Mouse (Mus musculus): ENCODE results near the gene Greb1. TPM values are rescaled to one million over a fixed set of nuclear protein-coding genes. Genes with fewer than 3 reads are reported as not detected.

Gene Greb1
- polyA plus RNA-seq, 1 experiment: 3.1 TPM

GRCm38 (mm10) chr12:16803956-16804430 lies 3.3 kb upstream of the Greb1 start:
- Histone ChIP-seq H3K27ac (ENCODE audit: control insufficient read depth, insufficient read depth, low read depth, low read length) (no peak overlapping the region), H3K4me1 (ENCODE audit: control insufficient read depth, insufficient read depth, low read length) (peaks cover 2% of the 10 kb centered on the region; the same call in 1 of the 2 replicates), H3K27me3 (ENCODE audit: control insufficient read depth, insufficient read depth, low read length) (no peaks in the 10 kb centered on the region), H3K36me3 (ENCODE audit: control insufficient read depth, insufficient read depth, low read length) (no peaks in the 10 kb centered on the region), H3K4me3 (ENCODE audit: control insufficient read depth, low read depth, low read length) (no peak overlapping the region)
- TF ChIP-seq POLR2A (IDR thresholded peaks at IDR 0.05; ENCODE audit: control insufficient read depth, low read depth, low read length) (no peak), CTCF (IDR thresholded peaks at IDR 0.05; ENCODE audit: control insufficient read depth, insufficient read depth, insufficient replicate concordance, low read depth, low read length) (no peak)

GRCm38 (mm10) chr12:16803237-16803955 lies 2.7 kb upstream of the Greb1 start:
- no peak for TF ChIP-seq POLR2A (IDR thresholded peaks at IDR 0.05; ENCODE audit: control insufficient read depth, low read depth, low read length)
- no peak for TF ChIP-seq CTCF (IDR thresholded peaks at IDR 0.05; ENCODE audit: control insufficient read depth, insufficient read depth, insufficient replicate concordance, low read depth, low read length)
- H3K4me1 ChIP-seq (ENCODE audit: control insufficient read depth, insufficient read depth, low read length): peaks cover 2% of the 10 kb centered on the region; the same call in 1 of the 2 replicates
- no peak overlapping the region for H3K27ac ChIP-seq (ENCODE audit: control insufficient read depth, insufficient read depth, low read depth, low read length)
- no peaks in the 10 kb centered on the region for H3K27me3 ChIP-seq (ENCODE audit: control insufficient read depth, insufficient read depth, low read length)
- no peak overlapping the region for H3K4me3 ChIP-seq (ENCODE audit: control insufficient read depth, low read depth, low read length)
- H3K36me3 ChIP-seq (ENCODE audit: control insufficient read depth, insufficient read depth, low read length): no peaks in the 10 kb centered on the region

GRCm38 (mm10) chr12:16800959-16801315 lies 251 bp upstream of the Greb1 start:
- Histone ChIP-seq H3K36me3 (ENCODE audit: control insufficient read depth, insufficient read depth, low read length) (no peaks in the 10 kb centered on the region), H3K27me3 (ENCODE audit: control insufficient read depth, insufficient read depth, low read length) (no peaks in the 10 kb centered on the region), H3K4me1 (ENCODE audit: control insufficient read depth, insufficient read depth, low read length) (peaks cover 2% of the 10 kb centered on the region; the same call in 1 of the 2 replicates), H3K27ac (ENCODE audit: control insufficient read depth, insufficient read depth, low read depth, low read length) (no peak overlapping the region), H3K4me3 (ENCODE audit: control insufficient read depth, low read depth, low read length) (peak overlapping the region; percentile 28)
- TF ChIP-seq POLR2A (IDR thresholded peaks at IDR 0.05; ENCODE audit: control insufficient read depth, low read depth, low read length): no peak
- no peak for TF ChIP-seq CTCF (IDR thresholded peaks at IDR 0.05; ENCODE audit: control insufficient read depth, insufficient read depth, insufficient replicate concordance, low read depth, low read length)

- no peaks in the 10 kb centered on the region for H3K36me3 ChIP-seq (ENCODE audit: control insufficient read depth, insufficient read depth, low read length)
- no peak overlapping the region for H3K27ac ChIP-seq (ENCODE audit: control insufficient read depth, insufficient read depth, low read depth, low read length)
- no peak for TF ChIP-seq CTCF (IDR thresholded peaks at IDR 0.05; ENCODE audit: control insufficient read depth, insufficient read depth, insufficient replicate concordance, low read depth, low read length)
- no peak for TF ChIP-seq POLR2A (IDR thresholded peaks at IDR 0.05; ENCODE audit: control insufficient read depth, low read depth, low read length)
- no peaks in the 10 kb centered on the region for H3K27me3 ChIP-seq (ENCODE audit: control insufficient read depth, insufficient read depth, low read length)
- H3K4me3 ChIP-seq (ENCODE audit: control insufficient read depth, low read depth, low read length): no peak overlapping the region
- H3K4me1 ChIP-seq (ENCODE audit: control insufficient read depth, insufficient read depth, low read length): peaks cover 2% of the 10 kb centered on the region; the same call in 1 of the 2 replicates
Measured at GRCm38 (mm10) chr12:16799928-16800258, 793 bp downstream of the Greb1 start.

GRCm38 (mm10) chr12:16798894-16799293 lies 1.8 kb downstream of the Greb1 start:
- Histone ChIP-seq H3K27me3 (ENCODE audit: control insufficient read depth, insufficient read depth, low read length) (no peaks in the 10 kb centered on the region), H3K27ac (ENCODE audit: control insufficient read depth, insufficient read depth, low read depth, low read length) (no peak overlapping the region), H3K4me1 (ENCODE audit: control insufficient read depth, insufficient read depth, low read length) (peaks cover 2% of the 10 kb centered on the region; the same call in 1 of the 2 replicates), H3K4me3 (ENCODE audit: control insufficient read depth, low read depth, low read length) (no peak overlapping the region), H3K36me3 (ENCODE audit: control insufficient read depth, insufficient read depth, low read length) (no peaks in the 10 kb centered on the region)
- TF ChIP-seq CTCF (IDR thresholded peaks at IDR 0.05; ENCODE audit: control insufficient read depth, insufficient read depth, insufficient replicate concordance, low read depth, low read length) (no peak), POLR2A (IDR thresholded peaks at IDR 0.05; ENCODE audit: control insufficient read depth, low read depth, low read length) (no peak)

GRCm38 (mm10) chr12:16795781-16796180 lies 4.9 kb downstream of the Greb1 start:
- Histone ChIP-seq H3K27me3 (ENCODE audit: control insufficient read depth, insufficient read depth, low read length) (no peaks in the 10 kb centered on the region), H3K4me1 (ENCODE audit: control insufficient read depth, insufficient read depth, low read length) (peaks cover 2% of the 10 kb centered on the region; the same call in 1 of the 2 replicates), H3K36me3 (ENCODE audit: control insufficient read depth, insufficient read depth, low read length) (no peaks in the 10 kb centered on the region), H3K27ac (ENCODE audit: control insufficient read depth, insufficient read depth, low read depth, low read length) (no peak overlapping the region), H3K4me3 (ENCODE audit: control insufficient read depth, low read depth, low read length) (no peak overlapping the region)
- no peak for TF ChIP-seq CTCF (IDR thresholded peaks at IDR 0.05; ENCODE audit: control insufficient read depth, insufficient read depth, insufficient replicate concordance, low read depth, low read length)
- no peak for TF ChIP-seq POLR2A (IDR thresholded peaks at IDR 0.05; ENCODE audit: control insufficient read depth, low read depth, low read length)

GRCm38 (mm10) chr12:16793371-16793770 lies 7.3 kb downstream of the Greb1 start:
- no peaks in the 10 kb centered on the region for H3K27me3 ChIP-seq (ENCODE audit: control insufficient read depth, insufficient read depth, low read length)
- H3K4me3 ChIP-seq (ENCODE audit: control insufficient read depth, low read depth, low read length): no peak overlapping the region
- no peak overlapping the region for H3K27ac ChIP-seq (ENCODE audit: control insufficient read depth, insufficient read depth, low read depth, low read length)
- no peak for TF ChIP-seq CTCF (IDR thresholded peaks at IDR 0.05; ENCODE audit: control insufficient read depth, insufficient read depth, insufficient replicate concordance, low read depth, low read length)
- TF ChIP-seq POLR2A (IDR thresholded peaks at IDR 0.05; ENCODE audit: control insufficient read depth, low read depth, low read length): no peak
- no peaks in the 10 kb centered on the region for H3K36me3 ChIP-seq (ENCODE audit: control insufficient read depth, insufficient read depth, low read length)
- no peaks in the 10 kb centered on the region for H3K4me1 ChIP-seq (ENCODE audit: control insufficient read depth, insufficient read depth, low read length)

Measured in testis, adult 2 months (tissue).